Mouse (Mus musculus) cerebellum, adult 2 months (tissue): ENCODE data around the gene 6430548M08Rik.

Experiments
- CTCF ChIP-seq: fragments of 200-500 bp; IDR thresholded peaks from 2 replicates; pipeline ENCODE4 v1.5.1; 2011; ENCODE audit warnings: low read depth, mild to moderate bottlenecking, control low read depth, low read length, moderate library complexity, borderline replicate concordance; ENCODE audit not compliant: insufficient read depth
- POLR2A ChIP-seq: fragments of 200-500 bp; IDR thresholded peaks from 2 replicates; pipeline ENCODE4 v1.6.1; 2011; ENCODE audit warnings: low read length, control low read depth, borderline replicate concordance; ENCODE audit not compliant: insufficient read depth

DNA sequence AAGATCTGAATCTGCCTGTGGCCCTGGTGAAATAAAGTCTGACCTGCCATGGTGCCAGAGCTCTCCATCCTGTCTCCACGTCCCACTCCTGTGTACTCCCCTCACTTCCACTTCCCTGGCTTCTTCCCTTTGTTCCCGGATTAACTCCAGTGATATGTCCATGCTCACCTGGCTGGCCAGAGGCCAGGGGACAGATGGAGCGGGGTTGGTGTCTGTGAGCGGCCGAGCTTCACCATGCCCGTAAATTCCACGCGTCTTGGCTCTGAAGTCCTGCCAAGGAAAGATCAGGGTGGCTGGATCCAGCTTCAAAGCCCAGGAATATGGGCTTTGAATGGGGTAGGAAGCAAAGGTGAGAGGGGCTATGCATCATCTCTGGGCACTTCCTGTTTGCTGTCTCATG lies 53.2 kb downstream of the 6430548M08Rik start:
- TF ChIP-seq POLR2A (no peak), CTCF (no peak)
